ENCODE assay signal across 8 mouse cellular contexts in genomic region chr3:32333456-32334086, GRCm38 (mm10). TPM values are rescaled to one million over a fixed set of nuclear protein-coding genes. Genes with fewer than 3 reads are reported as not detected.
A peak's percentile ranks its signal among the peaks of the same experiment; 100 is the strongest.
DNase-seq lines count a peak whose midpoint lies in the region; ATAC-seq and TF ChIP-seq lines count a peak whose summit lies in the region.

No protein-coding gene starts in this region.

- H3K9me3 ChIP-seq in CH12.LX (replicated peaks; ENCODE audit: low read length), result no peaks in the 10 kb centered on the region
- no peaks in the 10 kb centered on the region for H3K9me3 ChIP-seq in forebrain, embryonic 10.5 days
- H3K9me3 ChIP-seq in lung, embryonic 14.5 days (ENCODE audit: low read depth, low read length), result no peaks in the 10 kb centered on the region

- H3K27me3 ChIP-seq in CH12.LX (replicated peaks), result no peaks in the 10 kb centered on the region
- no peaks in the 10 kb centered on the region for H3K27me3 ChIP-seq in forebrain, embryonic 10.5 days (ENCODE audit: poor library complexity, severe bottlenecking)
- no peaks in the 10 kb centered on the region for H3K27me3 ChIP-seq in lung, embryonic 14.5 days (ENCODE audit: insufficient read depth, low read length)

- no peaks in the 10 kb centered on the region for H3K79me2 ChIP-seq in CH12.LX (replicated peaks; ENCODE audit: control insufficient read depth, extremely low read depth, insufficient read depth, poor library complexity, severe bottlenecking)

- WGBS in forebrain, embryonic 10.5 days, result 43% methylated on average over 7 of the region's 7 CpGs
- 35% methylated on average over 7 of the region's 7 CpGs for WGBS in lung, embryonic 14.5 days

- ATAC-seq in lung, embryonic 14.5 days (ENCODE audit: insufficient read depth), result peak; percentile 72

- DNase-seq in CH12.LX (ENCODE audit: extremely low read depth), result peak; percentile 80
- peak; percentile 94 for DNase-seq in brain, embryonic 14.5 days (ENCODE audit: low read depth)
- DNase-seq in forebrain, embryonic 10.5 days (ENCODE audit: extremely low spot score, low spot score), result peak; percentile 67
- peak; percentile 16 for DNase-seq in heart, postnatal 25 days (ENCODE audit: low spot score)
- peak; percentile 83 for DNase-seq in layer of hippocampus, adult 11-12 months (ENCODE audit: low spot score)
- DNase-seq in lung, embryonic 14.5 days, result peak; percentile 96
- DNase-seq in ovary, adult 18-20 months (ENCODE audit: low spot score), result peak; percentile 26
- DNase-seq in thymus, postnatal 10 days (ENCODE audit: low spot score in 2 of 2), result peak; percentile 19 to 61

- peak; percentile 9; the same call in 1 of the 2 replicates for TF ChIP-seq POLR2A in CH12.LX (IDR thresholded peaks at IDR 0.05; ENCODE audit: low read depth, low read length)
- TF ChIP-seq POLR2A in brain, embryonic 14.5 days (IDR thresholded peaks at IDR 0.05; ENCODE audit: borderline replicate concordance, extremely low read depth, insufficient read depth, insufficient read length, poor library complexity, severe bottlenecking), result no peak

- H3K27ac ChIP-seq in CH12.LX (ENCODE audit: insufficient read depth, low read depth), result no peak overlapping the region
- H3K27ac ChIP-seq in forebrain, embryonic 10.5 days, result no peak overlapping the region
- H3K27ac ChIP-seq in lung, embryonic 14.5 days (ENCODE audit: low read depth), result no peak overlapping the region

- H3K4me3 ChIP-seq in CH12.LX (replicated peaks in 1 of 3; ENCODE audit: low read depth in 2 of 3, low read length in 2 of 3, poor library complexity in 1 of 3), result no peak overlapping the region
- no peak overlapping the region for H3K4me3 ChIP-seq in forebrain, embryonic 10.5 days
- no peak overlapping the region for H3K4me3 ChIP-seq in lung, embryonic 14.5 days (ENCODE audit: low read depth, low read length)

- no peaks in the 10 kb centered on the region for H3K4me1 ChIP-seq in CH12.LX (ENCODE audit: control insufficient read depth in 1 of 2, insufficient read depth in 2 of 2)
- no peaks in the 10 kb centered on the region for H3K4me1 ChIP-seq in forebrain, embryonic 10.5 days
- H3K4me1 ChIP-seq in lung, embryonic 14.5 days (ENCODE audit: insufficient read depth), result no peaks in the 10 kb centered on the region

- TF ChIP-seq EP300 in CH12.LX (IDR thresholded peaks at IDR 0.05; ENCODE audit: low read length), result no peak

- peak; percentile 95 for TF ChIP-seq RAD21 in CH12.LX (IDR thresholded peaks at IDR 0.05; ENCODE audit: low read depth, low read length)

- dilution Hi-C loops in CH12.LX (cut with MboI; ENCODE audit: extremely low pct_ligation_motif_present, extremely low pct_unique_long_range_greater_than_20kb, low sequenced_read_pairs), result no loop called here

- H3K4me2 ChIP-seq in CH12.LX (ENCODE audit: insufficient read depth, low read depth, poor library complexity, severe bottlenecking), result no peak overlapping the region
- no peak overlapping the region for H3K4me2 ChIP-seq in lung, embryonic 14.5 days

- TF ChIP-seq CTCF in CH12.LX (conservative IDR thresholded peaks at IDR 0.05 in 1 of 2, IDR thresholded peaks at IDR 0.05 in 1 of 2; ENCODE audit: low read depth in 2 of 2, low read length in 2 of 2), result peak; percentile 88 to 93
- TF ChIP-seq CTCF in brain, embryonic 14.5 days (IDR thresholded peaks at IDR 0.05; ENCODE audit: borderline replicate concordance, extremely low read depth, insufficient read depth, insufficient read length), result peak; percentile 82; the same call in 1 of the 2 replicates
- TF ChIP-seq CTCF in lung, embryonic 14.5 days (IDR thresholded peaks at IDR 0.05; ENCODE audit: low read depth), result peak; percentile 96

- H3K9ac ChIP-seq in CH12.LX (ENCODE audit: insufficient read depth, low read depth), result no peak overlapping the region
- no peak overlapping the region for H3K9ac ChIP-seq in lung, embryonic 14.5 days

- intact Hi-C loops in heart, postnatal 25 days (cut with DNase I), result loop anchor here (1.0 to 5.0 kb wide), 2 partner anchors 175 to 364 kb away; no protein-coding TSS in a partner anchor

- peaks cover 27 to 47% of the 10 kb centered on the region in 2 experiments for H3K36me3 ChIP-seq in CH12.LX (replicated peaks in 1 of 2; ENCODE audit: control insufficient read depth in 1 of 2, insufficient read depth in 1 of 2, low read length in 1 of 2)
- no peaks in the 10 kb centered on the region for H3K36me3 ChIP-seq in forebrain, embryonic 10.5 days (replicated peaks)
- no peaks in the 10 kb centered on the region for H3K36me3 ChIP-seq in lung, embryonic 14.5 days (ENCODE audit: insufficient read depth)

- in situ Hi-C loops in CH12.LX (cut with MboI; ENCODE audit: low pct_ligation_motif_present, low pct_unique_long_range_greater_than_20kb, low sequenced_read_pairs), result loop anchor here (10.0 to 25.0 kb wide), 2 partner anchors 171 to 354 kb away; no protein-coding TSS in a partner anchor

TF ChIP-seq in CH12.LX, 34 proteins besides CTCF, POLR2A, EP300 and RAD21:
- no peak for TF ChIP-seq GABPA (IDR thresholded peaks at IDR 0.05; ENCODE audit: insufficient replicate concordance, low read depth, low read length)
- no peak for TF ChIP-seq E2F4 (IDR thresholded peaks at IDR 0.05; ENCODE audit: insufficient replicate concordance, low read depth, low read length)
- TF ChIP-seq TCF12 (IDR thresholded peaks at IDR 0.05; ENCODE audit: low read depth, low read length), result no peak
- no peak for TF ChIP-seq TBP (conservative IDR thresholded peaks at IDR 0.05; ENCODE audit: low read depth, low read length)
- TF ChIP-seq RCOR1 (conservative IDR thresholded peaks at IDR 0.05; ENCODE audit: low read depth, low read length), result no peak
- TF ChIP-seq IRF4 (IDR thresholded peaks at IDR 0.05; ENCODE audit: low read depth, low read length), result no peak
- no peak for TF ChIP-seq CHD2 (IDR thresholded peaks at IDR 0.05; ENCODE audit: low read length)
- peak; percentile 91 for TF ChIP-seq SMC3 (IDR thresholded peaks at IDR 0.05; ENCODE audit: low read depth, low read length)
- no peak for TF ChIP-seq USF1 (IDR thresholded peaks at IDR 0.05; ENCODE audit: low read depth, low read length)
- TF ChIP-seq MAZ (IDR thresholded peaks at IDR 0.05; ENCODE audit: low read depth, low read length), result no peak
- TF ChIP-seq ZC3H11A (IDR thresholded peaks at IDR 0.05; ENCODE audit: low read depth, low read length), result peak; percentile 75
- no peak for TF ChIP-seq MXI1 (IDR thresholded peaks at IDR 0.05; ENCODE audit: low read depth, low read length)
- TF ChIP-seq JUN (IDR thresholded peaks at IDR 0.05; ENCODE audit: insufficient read depth, low read depth, low read length), result no peak
TF ChIP-seq in CH12.LX: peak in this region for 2.

RNA-seq across cellular contexts. Expression of gene Zmat3, which starts 32.2 kb away (rescaled TPM):
- 18.6 and 21.6 TPM in 2 replicates for total RNA-seq in CH12.LX (2012; rRNA removed)
- total RNA-seq in CH12.LX (2014; rRNA removed), result 8.0 and 13.4 TPM in 2 replicates
- 13.4 and 17.2 TPM in 2 replicates for polyA plus RNA-seq in CH12.LX (2012; ENCODE audit: insufficient read length, low read depth)
- 15.0 and 20.6 TPM in 2 replicates for polyA plus RNA-seq in brain, embryonic 14.5 days (2012; rRNA removed)
- polyA plus RNA-seq in forebrain, embryonic 10.5 days (2016; fragmentation: Nextera tagmentation; extraction: Ambion mirVana), result 7.5 and 8.2 TPM in 2 replicates
- 1 to 10 TPM; 6.2 to 7.0 TPM for total RNA-seq in heart, postnatal 25 days (2021)
- 4.9 and 5.2 TPM in 2 replicates for polyA plus RNA-seq in lung, embryonic 14.5 days (2014; fragmentation: Nextera tagmentation; extraction: Ambion mirVana)

Comparison
In these comparisons a context has a peak if more than half of its experiments do, and no peak if none do; other contexts are left out.
1. DNase-seq: peak in every context shown above with its lines; median percentile 96 in lung, embryonic 14.5 days; 94 in brain, embryonic 14.5 days; 83 in layer of hippocampus, adult 11-12 months; 80 in CH12.LX; 67 in forebrain, embryonic 10.5 days; 40 in thymus, postnatal 10 days; 26 in ovary, adult 18-20 months; 16 in heart, postnatal 25 days.